Mouse (Mus musculus) erythroid progenitor cell, adult 5-6 weeks (primary cell): Measurements from ENCODE around the gene Stk11ip. TPM values are rescaled to one million over a fixed set of nuclear protein-coding genes. Genes with fewer than 3 reads are reported as not detected.

Experiments used
- ATAC-seq: replicated peaks from 2 replicates; pipeline ENCODE4 v1.8.0; 2016; ENCODE audit warnings: moderate number of reproducible peaks, mild to moderate bottlenecking, moderate TSS enrichment, inconsistent platforms; ENCODE audit not compliant: poor library complexity, low FRiP score, severe bottlenecking
- total RNA-seq, 2 experiments: library from RNA; stranded (forward) in 1 of 2; stranded (reverse) in 1 of 2; fragments of 150-400 nt in 1 of 2; fragments of 186-747, 209-891 nt in 1 of 2; gene quantifications; 2 replicates each; pipeline versions ENCODE4 v1.2.3 to v1.2.4; 2015 to 2017; ENCODE audit warnings: low replicate concordance in 2 of 2

Gene Stk11ip
- total RNA-seq, 2 experiments from 2014 or later = 2.5 to 15.4 TPM

- ATAC-seq = no peak
These were observed 18.2 kb upstream of the Stk11ip start for GRCm38 (mm10) chr1:75502945-75503650.

- no peak for ATAC-seq
These were observed 17.7 kb upstream of the Stk11ip start for GRCm38 (mm10) chr1:75503651-75503980.

- ATAC-seq = no peak
These were observed 16.9 kb upstream of the Stk11ip start for GRCm38 (mm10) chr1:75504256-75505045.

GRCm38 (mm10) chr1:75505159-75505955 lies 16.0 kb upstream of the Stk11ip start:
- ATAC-seq = no peak

GRCm38 (mm10) chr1:75505956-75506831 lies 15.1 kb upstream of the Stk11ip start, which contains the start of gene Obsl1:
Gene Obsl1, minus strand, starts transcription at chr1:75506452.
- ATAC-seq = no peak

GRCm38 (mm10) chr1:75507006-75507405 lies 14.3 kb upstream of the Stk11ip start, which contains the start of gene Inha:
Gene Inha, plus strand, starts transcription at chr1:75507077.
- ATAC-seq = no peak

- ATAC-seq = no peak
These were observed 11.7 kb upstream of the Stk11ip start for GRCm38 (mm10) chr1:75509586-75509985.

GRCm38 (mm10) chr1:75510154-75510553 lies 11.2 kb upstream of the Stk11ip start:
- ATAC-seq = no peak

GRCm38 (mm10) chr1:75511437-75512210 lies 9.7 kb upstream of the Stk11ip start:
- ATAC-seq = no peak

- ATAC-seq = no peak
These were observed 8.8 kb upstream of the Stk11ip start for GRCm38 (mm10) chr1:75512550-75512949.

GRCm38 (mm10) chr1:75516703-75517380 lies 4.5 kb upstream of the Stk11ip start:
- no peak for ATAC-seq

GRCm38 (mm10) chr1:75517984-75518383 lies 3.3 kb upstream of the Stk11ip start:
- no peak for ATAC-seq

GRCm38 (mm10) chr1:75518427-75518826 lies 2.9 kb upstream of the Stk11ip start:
- ATAC-seq = no peak

GRCm38 (mm10) chr1:75519576-75519975 lies 1.8 kb upstream of the Stk11ip start:
- ATAC-seq = no peak

GRCm38 (mm10) chr1:75524679-75525078 lies 3.4 kb downstream of the Stk11ip start:
- no peak for ATAC-seq

GRCm38 (mm10) chr1:75530546-75530945 lies 9.2 kb downstream of the Stk11ip start:
- ATAC-seq = no peak

GRCm38 (mm10) chr1:75532280-75533172 lies 11.2 kb downstream of the Stk11ip start:
- ATAC-seq = no peak
